Mouse (Mus musculus) MEL (cell line): ENCODE measurements around the gene Mtmr11. TPM values are rescaled to one million over a fixed set of nuclear protein-coding genes. Genes with fewer than 3 reads are reported as not detected.

Experiments used
- DNase-seq: peaks from one replicate; pipeline ENCODE4 v3.0.0; 2011; ENCODE audit warnings: low read depth, low spot score
- H3K27ac ChIP-seq: 2 replicates; pipeline ENCODE4 v1.5.1; 2012; ENCODE audit warnings: low read depth, mild to moderate bottlenecking, control low read depth, low read length, moderate library complexity; ENCODE audit not compliant: control insufficient read depth
- H3K27me3 ChIP-seq, 2 experiments: fragments of 150-350 bp in 1 of 2; sonication (generic) in 1 of 2; 2 replicates each; pipeline ENCODE4 v1.6.1; 2012; ENCODE audit warnings: low read length in 2 of 2, mild to moderate bottlenecking in 2 of 2, improper control_type of control experiment in 1 of 2, moderate library complexity in 1 of 2; ENCODE audit not compliant: insufficient read depth in 2 of 2, control insufficient read depth in 1 of 2
- H3K36me3 ChIP-seq, 2 experiments: 2 replicates each; pipeline ENCODE4 v1.6.1; 2012 to 2014; ENCODE audit warnings: low read length in 2 of 2, improper control_type of control experiment in 1 of 2, inconsistent platforms in 1 of 2, mild to moderate bottlenecking in 1 of 2; ENCODE audit not compliant: insufficient read depth in 2 of 2, control insufficient read depth in 1 of 2
- H3K4me1 ChIP-seq, 2 experiments: fragments of 150-350 bp in 1 of 2; sonication (generic) in 1 of 2; 2 replicates each; pipeline ENCODE4 v1.6.1; 2012; ENCODE audit warnings: low read length in 2 of 2, improper control_type of control experiment in 1 of 2, mild to moderate bottlenecking in 1 of 2; ENCODE audit not compliant: insufficient read depth in 2 of 2, control insufficient read depth in 1 of 2
- H3K4me3 ChIP-seq, 2 experiments: fragments of 150-350 bp in 1 of 2; sonication (generic) in 1 of 2; 2 replicates each; pipeline ENCODE4 v1.5.1; 2012; ENCODE audit warnings: low read depth in 2 of 2, low read length in 2 of 2, mild to moderate bottlenecking in 2 of 2, moderate library complexity in 2 of 2, control low read depth in 1 of 2, improper control_type of control experiment in 1 of 2; ENCODE audit not compliant: control insufficient read depth in 1 of 2, insufficient read depth in 1 of 2
- H3K79me2 ChIP-seq: 2 replicates; pipeline ENCODE4 v1.6.1; 2012; ENCODE audit warnings: mild to moderate bottlenecking, low read length, moderate library complexity; ENCODE audit not compliant: control insufficient read depth, poor library complexity, insufficient read depth
- H3K9ac ChIP-seq: 2 replicates; pipeline ENCODE4 v1.6.1; 2012; ENCODE audit warnings: low read depth, mild to moderate bottlenecking, control low read depth, low read length, moderate library complexity; ENCODE audit not compliant: control insufficient read depth, poor library complexity, severe bottlenecking
- H3K9me3 ChIP-seq: fragments of 150-350 bp; sonication (generic); replicated peaks from 2 replicates; pipeline ENCODE4 v1.6.1; 2012; ENCODE audit warnings: mild to moderate bottlenecking, low read length, improper control_type of control experiment, moderate library complexity; ENCODE audit not compliant: insufficient read depth
- BHLHE40 ChIP-seq: IDR thresholded peaks from 2 replicates; pipeline ENCODE4 v1.6.1; 2012; ENCODE audit warnings: low read depth, mild to moderate bottlenecking, inconsistent platforms, low read length, improper control_type of control experiment, borderline replicate concordance
- CHD2 ChIP-seq: IDR thresholded peaks from 2 replicates; pipeline ENCODE4 v1.6.1; 2011; ENCODE audit warnings: low read length, improper control_type of control experiment
- CTCF ChIP-seq, 3 experiments: IDR thresholded peaks in 2 of 3; conservative IDR thresholded peaks in 1 of 3; 2 replicates each; pipeline ENCODE4 v1.5.1; 2011 to 2012; ENCODE audit warnings: low read length in 3 of 3, low read depth in 2 of 3, mild to moderate bottlenecking in 2 of 3, improper control_type of control experiment in 1 of 3, inconsistent platforms in 1 of 3, mixed read lengths in 1 of 3, moderate library complexity in 1 of 3; ENCODE audit not compliant: control insufficient read depth in 1 of 3, insufficient read depth in 1 of 3, poor library complexity in 1 of 3, severe bottlenecking in 1 of 3
- JUND ChIP-seq: IDR thresholded peaks from 2 replicates; pipeline ENCODE4 v1.6.1; 2011; ENCODE audit warnings: low read depth, mild to moderate bottlenecking, improper control_type of control experiment, low read length
- MAZ ChIP-seq: IDR thresholded peaks from 2 replicates; pipeline ENCODE4 v1.6.1; 2012; ENCODE audit warnings: low read depth, mild to moderate bottlenecking, inconsistent platforms, low read length, improper control_type of control experiment
- NELFE ChIP-seq: IDR thresholded peaks from 2 replicates; pipeline ENCODE4 v1.6.1; 2011; ENCODE audit warnings: low read depth, low read length, improper control_type of control experiment
- NRF1 ChIP-seq: IDR thresholded peaks from 2 replicates; pipeline ENCODE4 v1.6.1; 2014; ENCODE audit warnings: low read depth, mild to moderate bottlenecking, inconsistent platforms, low read length, improper control_type of control experiment, moderate library complexity; ENCODE audit not compliant: poor library complexity, insufficient read depth, severe bottlenecking
- POLR2AphosphoS2 ChIP-seq: IDR thresholded peaks from 2 replicates; pipeline ENCODE4 v1.6.1; 2011; ENCODE audit warnings: low read length, improper control_type of control experiment
- POLR2AphosphoS5 ChIP-seq: IDR thresholded peaks from 2 replicates; pipeline ENCODE4 v1.6.1; 2012; ENCODE audit warnings: low read depth, borderline replicate concordance, mild to moderate bottlenecking, inconsistent platforms, low read length, moderate library complexity, mixed read lengths
- SIN3A ChIP-seq: IDR thresholded peaks from 2 replicates; pipeline ENCODE4 v1.6.1; 2012; ENCODE audit warnings: low read length, improper control_type of control experiment, inconsistent platforms
- TAL1 ChIP-seq: IDR thresholded peaks from 2 replicates; pipeline ENCODE4 v1.6.1; 2012; ENCODE audit warnings: mild to moderate bottlenecking, inconsistent platforms, low read length, moderate library complexity, mixed read lengths
- TCF12 ChIP-seq: IDR thresholded peaks from 2 replicates; pipeline ENCODE4 v1.6.1; 2014; ENCODE audit warnings: low read depth, mild to moderate bottlenecking, inconsistent platforms, low read length, improper control_type of control experiment, moderate library complexity
- UBTF ChIP-seq: IDR thresholded peaks from 2 replicates; pipeline ENCODE4 v1.6.1; 2012; ENCODE audit warnings: low read depth, mild to moderate bottlenecking, inconsistent platforms, low read length, improper control_type of control experiment, moderate library complexity, borderline replicate concordance; ENCODE audit not compliant: insufficient read depth
- USF2 ChIP-seq, 2 experiments: IDR thresholded peaks; 2 replicates each; pipeline ENCODE4 v1.6.1; 2011 to 2012; ENCODE audit warnings: improper control_type of control experiment in 2 of 2, low read length in 2 of 2, borderline replicate concordance in 1 of 2, inconsistent platforms in 1 of 2, low read depth in 1 of 2, mild to moderate bottlenecking in 1 of 2; ENCODE audit not compliant: insufficient read depth in 1 of 2
- ZC3H11A ChIP-seq: IDR thresholded peaks from 2 replicates; pipeline ENCODE4 v1.6.1; 2012; ENCODE audit warnings: low read depth, mild to moderate bottlenecking, inconsistent platforms, low read length, improper control_type of control experiment
- polyA plus RNA-seq, 2 experiments: library from polyadenylated mRNA; stranded (reverse) in 1 of 2; unstranded in 1 of 2; fragments of >175 nt in 1 of 2; fragments of >200 nt in 1 of 2; gene quantifications; 2 replicates each; pipeline versions ENCODE4 v1.2.1 to v1.2.4; 2012; ENCODE audit warnings: low replicate concordance in 2 of 2, low read depth in 1 of 2; ENCODE audit not compliant: insufficient read length in 2 of 2, insufficient read depth in 1 of 2, missing spikeins in 1 of 2
- total RNA-seq: library from RNA; depleted of rRNA; stranded (reverse); fragments of 300-350 nt; gene quantifications from 2 replicates; pipeline ENCODE4 v1.2.3, GENCODE M21; 2012

The Mtmr11 gene
- total and polyA plus RNA-seq, 3 experiments = 0.77 to 1.4 TPM; not detected in 1

DNA sequence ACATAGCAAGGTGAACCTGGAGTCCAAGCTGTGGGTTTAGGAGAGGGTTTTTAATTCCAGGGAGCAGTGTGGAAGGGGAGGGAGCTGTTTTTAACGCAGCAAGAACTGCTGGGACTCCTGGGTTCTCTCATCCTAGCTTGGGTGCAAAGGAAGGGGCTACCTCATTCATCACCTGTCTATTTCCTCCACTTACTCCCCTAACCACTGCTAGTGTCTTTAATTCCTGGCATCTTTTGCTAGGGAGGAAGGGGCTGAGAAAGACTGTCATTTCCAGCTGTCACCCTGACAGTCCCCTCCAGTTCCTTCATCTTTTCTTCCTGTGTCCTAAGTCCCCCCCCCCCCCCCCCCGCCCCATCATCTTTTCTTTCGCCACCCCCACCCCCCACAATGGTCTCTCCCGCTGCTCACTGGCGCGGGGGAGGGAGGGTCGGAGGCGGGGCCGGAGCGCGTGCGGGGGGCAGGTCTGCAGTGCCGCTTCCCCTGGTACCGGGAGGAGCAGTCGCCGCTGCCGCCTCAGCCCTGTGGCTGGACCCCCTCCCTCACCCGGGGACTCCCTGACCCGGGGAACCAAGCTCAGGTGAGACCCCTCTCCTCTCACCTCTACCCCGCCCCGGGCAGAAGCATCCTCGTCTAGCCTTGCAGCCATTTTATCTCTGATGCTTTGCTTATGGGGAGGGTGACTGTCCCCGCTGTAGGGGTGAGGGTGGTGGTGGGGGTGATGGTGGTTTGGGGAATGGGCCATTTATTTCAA, 19.1 kb downstream of the Mtmr11 start, which contains the start of gene Sv2a:
Gene Sv2a, plus strand, starts transcription at position 425 of the 751 bp plus-strand sequence.
- no peaks in the 10 kb centered on the region for H3K9me3 ChIP-seq
- peak within 1 kb of the TSS; percentile 66 for H3K9ac ChIP-seq
- peaks cover 3% of the 10 kb centered on the region; the same call in 1 of the 2 replicates for H3K79me2 ChIP-seq
- peak within 1 kb of the TSS; percentile 68 to 75 for H3K4me3 ChIP-seq
- H3K36me3 ChIP-seq = peaks cover 6 to 11% of the 10 kb centered on the region in 2 experiments
- H3K27ac ChIP-seq = no peak within 1 kb of the TSS
- TF ChIP-seq ZC3H11A = no peak
- TF ChIP-seq TCF12 = no peak
- 0 out of 6 replicates have a peak, but pooled peaks of 1 of the 3 experiments have one; percentile 1 for TF ChIP-seq CTCF (IDR thresholded peaks at IDR 0.05 in 2 of 3, conservative IDR thresholded peaks at IDR 0.05 in 1 of 3; ENCODE audit: control insufficient read depth in 1 of 3, insufficient read depth in 1 of 3, low read depth in 2 of 3, low read length in 3 of 3, poor library complexity in 1 of 3, severe bottlenecking in 1 of 3)
- 0 out of 2 replicates have a peak, but pooled peaks have one; percentile 8 for TF ChIP-seq NRF1
- TF ChIP-seq POLR2AphosphoS5 = no peak
- peak; percentile 75; the same call in 1 of the 2 replicates for TF ChIP-seq MAZ
- 0 out of 2 replicates have a peak, but pooled peaks have one; percentile 30 for TF ChIP-seq SIN3A
- no peak for TF ChIP-seq JUND
- TF ChIP-seq NELFE = 0 out of 2 replicates have a peak, but pooled peaks have one; percentile 20
- 0 out of 2 replicates have a peak, but pooled peaks have one; percentile 4 for TF ChIP-seq BHLHE40
- peak; percentile 76 for DNase-seq
- H3K4me1 ChIP-seq = peaks cover 2 to 4% of the 10 kb centered on the region in 2 experiments
- no peaks in the 10 kb centered on the region for H3K27me3 ChIP-seq

DNA sequence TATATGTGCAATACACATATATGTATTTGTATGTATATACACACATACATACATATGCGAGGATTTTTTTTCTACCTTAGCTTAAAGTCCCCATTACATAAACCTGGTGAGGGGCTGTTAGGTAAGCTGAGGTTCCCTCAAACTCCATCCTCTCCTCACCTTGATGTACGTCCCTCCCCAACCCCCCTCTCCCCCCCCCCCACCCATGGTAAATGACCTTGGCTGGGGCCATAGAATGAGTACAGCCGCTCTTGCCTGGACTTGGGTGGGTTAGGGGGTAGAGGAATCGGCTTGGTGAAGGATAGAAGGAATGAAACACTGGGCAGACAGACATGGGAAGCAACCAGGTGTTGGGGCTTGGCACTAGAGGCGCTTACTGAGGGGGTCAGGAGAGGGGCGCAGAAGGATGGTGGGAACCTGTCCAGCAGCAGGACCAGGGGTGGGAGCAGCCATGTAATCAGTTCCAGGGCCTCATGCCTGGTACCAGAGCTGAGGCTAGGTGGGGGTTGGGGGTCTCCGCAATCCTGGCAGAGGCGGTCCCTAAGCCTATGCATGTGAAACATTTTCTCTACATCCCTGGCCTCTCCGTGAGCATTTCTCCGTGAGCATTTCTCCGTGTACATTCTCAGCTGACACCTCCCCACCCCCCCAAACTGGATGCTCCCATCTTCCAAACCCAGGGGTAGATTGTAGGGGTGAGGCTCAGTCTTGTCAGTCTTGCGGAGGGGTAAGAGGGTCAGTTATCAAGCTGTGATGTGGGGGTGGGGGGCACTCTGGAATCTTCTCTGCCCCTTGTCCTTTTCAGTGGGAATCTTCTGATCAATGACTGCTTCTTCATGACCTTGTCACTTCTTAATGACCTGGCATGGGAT, 19.9 kb downstream of the Mtmr11 start:
- Histone ChIP-seq H3K36me3 (peaks cover 0 to 7% of the 10 kb centered on the region in 2 experiments; a peak in 2 of 4 replicates), H3K4me3 (peak overlapping the region in 1 of 2 experiments; percentile 75; a peak in 2 of 4 replicates), H3K27ac (no peak overlapping the region), H3K9me3 (no peaks in the 10 kb centered on the region), H3K79me2 (no peaks in the 10 kb centered on the region), H3K9ac (no peak overlapping the region), H3K4me1 (peaks cover 2 to 4% of the 10 kb centered on the region in 2 experiments), H3K27me3 (no peaks in the 10 kb centered on the region)
- DNase-seq = no peak
- TF ChIP-seq UBTF (no peak), USF2 (IDR thresholded peaks at IDR 0.05; ENCODE audit: borderline replicate concordance in 1 of 2, insufficient read depth in 1 of 2, low read depth in 1 of 2, low read length in 2 of 2) (no peak), POLR2AphosphoS2 (no peak), MAZ (no peak), TAL1 (no peak), CHD2 (no peak)
